9 mouse cellular contexts compared by ENCODE assay signal in the genomic region with DNA sequence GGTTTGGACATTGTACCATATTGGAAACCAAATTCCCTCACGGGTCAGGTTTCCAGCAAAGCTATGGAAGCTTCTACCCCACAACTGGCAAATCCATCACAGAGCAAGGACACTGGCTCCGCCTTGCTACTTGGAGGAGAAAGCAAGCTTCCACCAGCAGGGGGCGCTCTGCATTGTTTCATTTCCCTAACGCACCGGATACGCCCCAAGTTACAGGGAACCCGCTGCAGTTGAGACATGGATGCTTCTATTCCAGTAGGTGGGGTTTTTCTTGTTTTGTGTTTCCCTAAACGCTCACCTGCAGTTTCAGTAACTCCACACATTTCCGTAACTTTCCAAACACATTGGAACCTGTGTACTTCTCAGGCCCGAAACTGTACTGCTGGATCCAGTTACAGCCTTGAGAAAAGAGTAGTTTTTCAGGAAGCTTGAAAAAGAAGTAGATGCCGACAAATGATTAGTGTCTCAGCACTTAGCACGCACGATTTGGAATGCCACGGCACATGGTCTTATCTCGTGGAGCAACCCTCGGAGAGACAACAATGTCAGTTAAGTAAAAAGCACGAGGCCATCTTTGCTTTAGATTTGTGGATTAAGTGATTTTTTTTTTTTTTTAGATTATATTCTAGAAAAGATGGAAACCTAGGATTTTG. TPM values are rescaled to one million over a fixed set of nuclear protein-coding genes. Genes with fewer than 3 reads are reported as not detected.
DNase-seq lines count a peak whose midpoint lies in the region; ATAC-seq and TF ChIP-seq lines count a peak whose summit lies in the region.
"Had no signal": no experiment of that assay in that cellular context is flagged by ENCODE, and none has a peak within 500 bp of the region (broad histone marks: within the 10 kb centered on the region; RNA-seq: fewer than 3 reads in every experiment).

No protein-coding gene starts in this region.

- no peak overlapping the region for H3K9ac ChIP-seq in embryonic facial prominence, embryonic 15.5 days
- no peak overlapping the region for H3K9ac ChIP-seq in heart, embryonic 13.5 days
- no peak overlapping the region for H3K9ac ChIP-seq in kidney, postnatal 0 days (ENCODE audit: low read depth, low read length)
- H3K9ac ChIP-seq in liver, adult 2 months (ENCODE audit: low read depth, low read length), result no peak overlapping the region
- H3K9ac ChIP-seq in stomach, embryonic 16.5 days (ENCODE audit: low read length), result no peak overlapping the region

- H3K27me3 ChIP-seq in embryonic facial prominence, embryonic 15.5 days, result no peaks in the 10 kb centered on the region
- no peaks in the 10 kb centered on the region for H3K27me3 ChIP-seq in heart, embryonic 13.5 days (replicated peaks)
- no peaks in the 10 kb centered on the region for H3K27me3 ChIP-seq in kidney, postnatal 0 days (ENCODE audit: insufficient read depth, low read length)
- no peaks in the 10 kb centered on the region for H3K27me3 ChIP-seq in liver, adult 2 months (ENCODE audit: control insufficient read depth, insufficient read depth, low read length)
- no peaks in the 10 kb centered on the region for H3K27me3 ChIP-seq in stomach, embryonic 16.5 days (ENCODE audit: control insufficient read depth, insufficient read depth, low read length)

- DNase-seq in CD4-positive, CD25-positive, alpha-beta regulatory T cell, adult 2 months (ENCODE audit: low read depth, low spot score), result peak; percentile 93
- peak; percentile 94 for DNase-seq in kidney, postnatal 0 days (ENCODE audit: low spot score)
- peak; percentile 39 for DNase-seq in liver, adult 2 months (ENCODE audit: extremely low read depth, low read depth, low spot score)
- DNase-seq in neural tube, embryonic 10.5 days (ENCODE audit: extremely low spot score, low spot score), result peak; percentile 89

- H3K36me3 ChIP-seq in embryonic facial prominence, embryonic 15.5 days, result peaks cover 11% of the 10 kb centered on the region; the same call in 1 of the 2 replicates
- no peaks in the 10 kb centered on the region for H3K36me3 ChIP-seq in heart, embryonic 13.5 days
- no peaks in the 10 kb centered on the region for H3K36me3 ChIP-seq in kidney, postnatal 0 days (ENCODE audit: insufficient read depth, low read length)
- H3K36me3 ChIP-seq in liver, adult 2 months (ENCODE audit: control insufficient read depth, insufficient read depth, low read length), result no peaks in the 10 kb centered on the region
- no peaks in the 10 kb centered on the region; the same call in 1 of the 2 replicates for H3K36me3 ChIP-seq in stomach, embryonic 16.5 days (ENCODE audit: control insufficient read depth, insufficient read depth, low read length)

- no peaks in the 10 kb centered on the region for H3K79me2 ChIP-seq in liver, adult 2 months (ENCODE audit: control insufficient read depth, insufficient read depth, low read length)

- TF ChIP-seq POLR2A in bone marrow, adult 2 months (IDR thresholded peaks at IDR 0.05; ENCODE audit: borderline replicate concordance, control insufficient read depth, low read depth, low read length), result no peak
- no peak for TF ChIP-seq POLR2A in liver, adult 2 months (IDR thresholded peaks at IDR 0.05; ENCODE audit: extremely low read depth, insufficient read depth, low read length)

- peak; percentile 60; the same call in 1 of the 2 replicates for ATAC-seq in embryonic facial prominence, embryonic 15.5 days (ENCODE audit: insufficient number of reproducible peaks, low FRiP score, low TSS enrichment, low read depth)
- ATAC-seq in heart, embryonic 13.5 days (ENCODE audit: extremely low read depth, insufficient number of reproducible peaks, low FRiP score, low TSS enrichment), result no peak
- ATAC-seq in kidney, postnatal 0 days (replicated peaks; ENCODE audit: low FRiP score, low read depth), result peak; percentile 75
- peak; percentile 53; the same call in 1 of the 2 replicates for ATAC-seq in stomach, embryonic 16.5 days (ENCODE audit: insufficient read depth, low FRiP score)

- H3K4me3 ChIP-seq in bone marrow, adult 2 months (replicated peaks; ENCODE audit: control insufficient read depth, low read depth, low read length), result no peak overlapping the region
- no peak overlapping the region; the same call in 1 of the 2 replicates for H3K4me3 ChIP-seq in embryonic facial prominence, embryonic 15.5 days (replicated peaks)
- no peak overlapping the region for H3K4me3 ChIP-seq in heart, embryonic 13.5 days
- H3K4me3 ChIP-seq in kidney, postnatal 0 days (replicated peaks; ENCODE audit: low read depth, low read length), result no peak overlapping the region
- H3K4me3 ChIP-seq in liver, adult 2 months (ENCODE audit: insufficient read depth, low read depth, low read length), result no peak overlapping the region
- no peak overlapping the region for H3K4me3 ChIP-seq in stomach, embryonic 16.5 days (replicated peaks; ENCODE audit: low read length)
- H3K4me3 ChIP-seq: erythroblast, embryonic 14.5 days had no signal

- no peak overlapping the region for H3K27ac ChIP-seq in bone marrow, adult 2 months (ENCODE audit: control insufficient read depth, insufficient read depth, low read depth, low read length, poor library complexity)
- H3K27ac ChIP-seq in embryonic facial prominence, embryonic 15.5 days (replicated peaks), result no peak overlapping the region
- H3K27ac ChIP-seq in heart, embryonic 13.5 days (replicated peaks), result no peak overlapping the region
- no peak overlapping the region for H3K27ac ChIP-seq in kidney, postnatal 0 days
- H3K27ac ChIP-seq in liver, adult 2 months (replicated peaks; ENCODE audit: insufficient read depth, low read depth, low read length), result no peak overlapping the region
- no peak overlapping the region for H3K27ac ChIP-seq in stomach, embryonic 16.5 days (ENCODE audit: low read length)

- WGBS in bone marrow, adult 2 months, result 24% methylated on average over 17 of the region's 17 CpGs
- WGBS in embryonic facial prominence, embryonic 15.5 days, result 27% methylated on average over 17 of the region's 17 CpGs
- WGBS in heart, embryonic 13.5 days, result 26% methylated on average over 17 of the region's 17 CpGs
- WGBS in kidney, postnatal 0 days, result 39% methylated on average over 17 of the region's 17 CpGs
- WGBS in liver, adult 2 months, result 38% methylated on average over 17 of the region's 17 CpGs
- 34% methylated on average over 17 of the region's 17 CpGs for WGBS in stomach, embryonic 16.5 days

- peaks cover 2% of the 10 kb centered on the region; the same call in 1 of the 2 replicates for H3K4me1 ChIP-seq in bone marrow, adult 2 months (ENCODE audit: control insufficient read depth, insufficient read depth, low read length)
- 0 out of 2 replicates have a peak, but pooled peaks cover 3% of the 10 kb centered on the region for H3K4me1 ChIP-seq in embryonic facial prominence, embryonic 15.5 days
- peaks cover 3% of the 10 kb centered on the region; the same call in 1 of the 2 replicates for H3K4me1 ChIP-seq in heart, embryonic 13.5 days
- no peaks in the 10 kb centered on the region for H3K4me1 ChIP-seq in kidney, postnatal 0 days (replicated peaks; ENCODE audit: insufficient read depth, low read length)
- no peaks in the 10 kb centered on the region for H3K4me1 ChIP-seq in liver, adult 2 months (ENCODE audit: control insufficient read depth, insufficient read depth, low read length)
- no peaks in the 10 kb centered on the region for H3K4me1 ChIP-seq in stomach, embryonic 16.5 days (ENCODE audit: control insufficient read depth, insufficient read depth, low read length)

- H3K9me3 ChIP-seq in embryonic facial prominence, embryonic 15.5 days (replicated peaks), result no peaks in the 10 kb centered on the region
- no peaks in the 10 kb centered on the region for H3K9me3 ChIP-seq in heart, embryonic 13.5 days
- no peaks in the 10 kb centered on the region for H3K9me3 ChIP-seq in kidney, postnatal 0 days (replicated peaks; ENCODE audit: low read length)
- no peaks in the 10 kb centered on the region for H3K9me3 ChIP-seq in stomach, embryonic 16.5 days (replicated peaks; ENCODE audit: control insufficient read depth, low read length)

- 0 out of 2 replicates have a peak overlapping the region, but pooled peaks have one; percentile 2 for H3K4me2 ChIP-seq in embryonic facial prominence, embryonic 15.5 days (replicated peaks)
- H3K4me2 ChIP-seq in heart, embryonic 13.5 days, result peak overlapping the region; percentile 38; the same call in 1 of the 2 replicates
- no peak overlapping the region for H3K4me2 ChIP-seq in kidney, postnatal 0 days (ENCODE audit: low read length)
- H3K4me2 ChIP-seq in stomach, embryonic 16.5 days (ENCODE audit: low read depth, low read length), result no peak overlapping the region

- TF ChIP-seq CTCF in bone marrow, adult 2 months (IDR thresholded peaks at IDR 0.05; ENCODE audit: control insufficient read depth, insufficient read depth, low read length), result peak; percentile 92
- TF ChIP-seq CTCF in kidney, postnatal 0 days (IDR thresholded peaks at IDR 0.05; ENCODE audit: low read depth), result peak; percentile 94
- peak; percentile 88 for TF ChIP-seq CTCF in liver, adult 2 months (IDR thresholded peaks at IDR 0.05; ENCODE audit: low read depth, low read length)

RNA-seq across cellular contexts. Expression of gene Otulinl, which starts 21.7 kb away (rescaled TPM):
- 6.6 and 12.2 TPM in 2 replicates for polyA plus RNA-seq in bone marrow, adult 2 months (2011; ENCODE audit: insufficient read depth, insufficient read length, low replicate concordance, missing spikeins)
- 27.5 and 32.0 TPM in 2 replicates for polyA plus RNA-seq in embryonic facial prominence, embryonic 15.5 days (2015; fragmentation: Nextera tagmentation; extraction: Ambion mirVana)
- 4.1 and 4.5 TPM in 2 replicates for polyA plus RNA-seq in heart, embryonic 13.5 days (2015; fragmentation: Nextera tagmentation; extraction: Ambion mirVana)
- 27.2 and 28.4 TPM in 2 replicates for polyA plus RNA-seq in kidney, postnatal 0 days (2015; fragmentation: Nextera tagmentation; extraction: Ambion mirVana)
- total RNA-seq in liver, adult 2 months (2014; rRNA removed), result 2.1 and 3.4 TPM in 2 replicates
- 0.36 and 0.78 TPM in 2 replicates for polyA plus RNA-seq in liver, adult 2 months (2012; rRNA removed)
- polyA plus RNA-seq in stomach, embryonic 16.5 days (2015; fragmentation: Nextera tagmentation; extraction: Ambion mirVana), result 19.3 and 20.2 TPM in 2 replicates

RNA-seq across cellular contexts. Expression of gene Otulin, which starts 29.2 kb away (rescaled TPM):
- polyA plus RNA-seq in bone marrow, adult 2 months (2011; ENCODE audit: insufficient read depth, insufficient read length, low replicate concordance, missing spikeins), result 31.4 and 40.7 TPM in 2 replicates
- polyA plus RNA-seq in embryonic facial prominence, embryonic 15.5 days (2015; fragmentation: Nextera tagmentation; extraction: Ambion mirVana), result 29.7 and 34.8 TPM in 2 replicates
- 26.0 and 26.1 TPM in 2 replicates for polyA plus RNA-seq in heart, embryonic 13.5 days (2015; fragmentation: Nextera tagmentation; extraction: Ambion mirVana)
- 37.6 and 41.1 TPM in 2 replicates for polyA plus RNA-seq in kidney, postnatal 0 days (2015; fragmentation: Nextera tagmentation; extraction: Ambion mirVana)
- total RNA-seq in liver, adult 2 months (2014; rRNA removed), result 29.7 and 33.4 TPM in 2 replicates
- 49.3 and 58.0 TPM in 2 replicates for polyA plus RNA-seq in liver, adult 2 months (2012; rRNA removed)
- polyA plus RNA-seq in stomach, embryonic 16.5 days (2015; fragmentation: Nextera tagmentation; extraction: Ambion mirVana), result 9.3 and 11.0 TPM in 2 replicates

Comparison
In these comparisons a context has a peak if more than half of its experiments do, and no peak if none do; other contexts are left out.
1. DNase-seq: peak in every context shown above with its lines; median percentile 94 in kidney, postnatal 0 days; 93 in CD4-positive, CD25-positive, alpha-beta regulatory T cell, adult 2 months; 89 in neural tube, embryonic 10.5 days; 39 in liver, adult 2 months.
2. H3K4me2 ChIP-seq: peak in embryonic facial prominence, embryonic 15.5 days (single experiment) and heart, embryonic 13.5 days (single experiment); none in kidney, postnatal 0 days (single experiment) and stomach, embryonic 16.5 days (single experiment).
3. Peak in every context shown above with its lines, with median percentiles within 50 percentile points of each other: CTCF ChIP-seq.